Mouse (Mus musculus) CD4-positive naive resting alpha-beta T cell, adult 57 days (primary cell): Measurements from ENCODE around the gene Vmn1r78. TPM values are rescaled to one million over a fixed set of nuclear protein-coding genes. Genes with fewer than 3 reads are reported as not detected.

ENCODE experiments used
- total RNA-seq: library from RNA; stranded (reverse); gene quantifications from one replicate; pipeline ENCODE4 v1.2.4, GENCODE M21; 2023

The Vmn1r78 gene
- total RNA-seq = not detected

GRCm38 (mm10) chr7:12149957-12150356 is at the start of gene Vmn1r78:
Vmn1r78 (plus strand) TSS chr7:12150257.

GRCm38 (mm10) chr7:12170979-12171378 is 20.9 kb downstream of the Vmn1r78 start, which contains the start of gene Vmn1r79:
Vmn1r79 (plus strand) TSS chr7:12171279.

GRCm38 (mm10) chr7:12188986-12189385 is 38.9 kb downstream of the Vmn1r78 start, which contains the start of gene Vmn1r80:
Vmn1r80 (plus strand) TSS chr7:12189286.

Other genes starting within 250 kb of the Vmn1r78 start
- gene Vmn1r76, start 212.0 kb upstream of the Vmn1r78 start, total RNA-seq = not detected
- not detected for gene Vmn1r77, start 113.5 kb upstream of the Vmn1r78 start, total RNA-seq
- not detected for gene Vmn1r79, start 21.0 kb downstream of the Vmn1r78 start, total RNA-seq
- not detected for gene Vmn1r80, start 39.0 kb downstream of the Vmn1r78 start, total RNA-seq
- gene Vmn1r81, start 118.0 kb downstream of the Vmn1r78 start, total RNA-seq = 0.15 TPM
- gene Vmn1r82, start 150.2 kb downstream of the Vmn1r78 start, total RNA-seq = not detected
- gene Vmn1r83, start 179.2 kb downstream of the Vmn1r78 start, total RNA-seq = not detected
- gene Vmn1r84, start 219.0 kb downstream of the Vmn1r78 start, total RNA-seq = not detected